Mouse (Mus musculus): Measurements from ENCODE around the gene Gprc5d.

DNA sequence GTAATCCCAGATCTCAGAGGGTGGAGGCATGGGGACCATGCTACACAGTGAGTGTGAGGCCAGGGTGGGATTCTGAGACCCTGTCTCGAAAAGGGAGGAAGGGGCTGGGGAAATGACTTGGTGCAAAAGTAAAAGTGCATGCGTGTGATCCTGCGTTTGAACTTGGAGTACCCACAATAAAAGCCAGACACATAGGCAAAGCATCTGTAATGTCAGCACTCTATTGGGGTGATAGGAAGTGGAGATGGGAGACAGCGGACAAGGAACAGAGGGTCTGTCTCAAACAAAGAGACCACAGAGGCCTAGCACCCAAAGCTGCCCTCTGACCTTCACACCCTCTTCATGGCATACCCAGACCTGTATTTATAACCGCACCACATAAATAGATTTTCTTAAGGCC is 27.9 kb upstream of the Gprc5d start:
- no peak for TF ChIP-seq CTCF (IDR thresholded peaks at IDR 0.05)
- TF ChIP-seq EP300 (IDR thresholded peaks at IDR 0.05): no peak
